Mouse (Mus musculus): ENCODE results near the gene Mroh2a.
A peak's percentile ranks its signal among the peaks of the same experiment; 100 is the strongest.

The Mroh2a gene

GRCm38 (mm10) chr1:88226670-88227379 is at the start of gene Mroh2a:
TSS of gene Mroh2a (plus strand) at chr1:88226986.
- DNase-seq (ENCODE audit: low read depth, low spot score), result no peak

- DNase-seq (ENCODE audit: low read depth, low spot score), result no peak
These were observed 47.1 kb upstream of the Mroh2a start for GRCm38 (mm10) chr1:88179657-88180056.

GRCm38 (mm10) chr1:88186325-88186935 is 40.4 kb upstream of the Mroh2a start:
- DNase-seq (ENCODE audit: low read depth, low spot score), result no peak

- DNase-seq (ENCODE audit: low read depth, low spot score), result no peak
These were observed 34.6 kb upstream of the Mroh2a start for GRCm38 (mm10) chr1:88192136-88192535.

GRCm38 (mm10) chr1:88195687-88196086 is 31.1 kb upstream of the Mroh2a start:
- DNase-seq (ENCODE audit: low read depth, low spot score), result no peak

- DNase-seq (ENCODE audit: low read depth, low spot score), result no peak
These were observed 29.3 kb upstream of the Mroh2a start for GRCm38 (mm10) chr1:88197443-88197842.

- DNase-seq (ENCODE audit: low read depth, low spot score), result no peak
These were observed 26.8 kb upstream of the Mroh2a start for GRCm38 (mm10) chr1:88199996-88200395.

- no peak for DNase-seq (ENCODE audit: low read depth, low spot score)
These were observed 26.3 kb upstream of the Mroh2a start, which contains the start of gene Ugt1a2 for GRCm38 (mm10) chr1:88200456-88200855. TSS of gene Ugt1a2 (plus strand) at chr1:88200601.

- peak; percentile 67 for DNase-seq (ENCODE audit: low read depth, low spot score)
These were observed 21.4 kb upstream of the Mroh2a start, which contains the start of gene Dnajb3 for GRCm38 (mm10) chr1:88205294-88205922. TSS of gene Dnajb3 (minus strand) at chr1:88205782.

GRCm38 (mm10) chr1:88206843-88207479 is 19.8 kb upstream of the Mroh2a start:
- DNase-seq (ENCODE audit: low read depth, low spot score), result no peak

- DNase-seq (ENCODE audit: low read depth, low spot score), result peak; percentile 14
These were observed 15.0 kb upstream of the Mroh2a start, which contains the start of gene Ugt1a1 for GRCm38 (mm10) chr1:88211812-88212211. TSS of gene Ugt1a1 (plus strand) at chr1:88211959.

GRCm38 (mm10) chr1:88212341-88213045 is 14.3 kb upstream of the Mroh2a start:
- peak; percentile 12 for DNase-seq (ENCODE audit: low read depth, low spot score)

GRCm38 (mm10) chr1:88213061-88213460 is 13.7 kb upstream of the Mroh2a start:
- DNase-seq (ENCODE audit: low read depth, low spot score), result peak; percentile 3

- peak; percentile 18 for DNase-seq (ENCODE audit: low read depth, low spot score)
These were observed 12.9 kb upstream of the Mroh2a start for GRCm38 (mm10) chr1:88213766-88214461.

- peak; percentile 12 for DNase-seq (ENCODE audit: low read depth, low spot score)
These were observed 12.3 kb upstream of the Mroh2a start for GRCm38 (mm10) chr1:88214462-88214952.

- DNase-seq (ENCODE audit: low read depth, low spot score), result peak; percentile 14
These were observed 11.1 kb upstream of the Mroh2a start for GRCm38 (mm10) chr1:88215466-88216380.

GRCm38 (mm10) chr1:88216551-88216950 is 10.2 kb upstream of the Mroh2a start:
- DNase-seq (ENCODE audit: low read depth, low spot score), result peak; percentile 10

GRCm38 (mm10) chr1:88217144-88217543 is 9.6 kb upstream of the Mroh2a start:
- DNase-seq (ENCODE audit: low read depth, low spot score), result peak; percentile 28

- peak; percentile 24 for DNase-seq (ENCODE audit: low read depth, low spot score)
These were observed 9.2 kb upstream of the Mroh2a start for GRCm38 (mm10) chr1:88217576-88217975.
